ENCODE assay signal across 28 mouse cellular contexts in the genomic region with DNA sequence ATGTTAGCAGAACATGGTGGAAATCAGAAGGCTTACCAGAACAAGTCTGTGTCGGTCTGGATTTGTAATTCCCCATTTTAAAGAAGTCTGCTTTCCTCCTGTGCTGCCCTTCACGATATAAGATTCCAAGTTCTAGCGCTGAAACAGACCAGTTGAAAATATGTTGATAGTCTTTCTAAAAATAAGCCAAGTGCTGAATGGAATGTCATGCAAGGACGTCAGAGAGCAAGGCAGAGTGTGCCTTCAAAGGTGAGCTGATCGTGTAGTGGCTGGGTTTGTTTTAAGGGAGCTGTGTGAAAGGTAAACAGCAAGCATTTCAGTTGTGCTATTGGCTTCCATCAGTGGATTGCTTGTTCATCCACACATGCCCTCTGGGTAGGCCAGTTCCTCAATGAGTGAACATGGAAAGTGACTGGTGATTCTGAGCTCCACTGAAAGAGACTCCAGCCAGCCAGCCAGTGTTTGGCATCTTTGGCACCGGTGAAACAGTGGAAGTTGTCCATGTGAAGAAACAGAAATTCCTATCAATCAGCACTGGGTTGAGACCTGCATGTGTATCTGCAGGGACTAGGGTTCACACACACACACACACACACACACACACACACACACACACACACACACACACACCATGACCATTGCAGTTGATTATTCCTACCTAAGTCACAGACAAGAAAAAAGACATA. TPM values are rescaled to one million over a fixed set of nuclear protein-coding genes. Genes with fewer than 3 reads are reported as not detected.
DNase-seq lines count a peak whose midpoint lies in the region; ATAC-seq lines count a peak whose summit lies in the region.
"Had no signal": no experiment of that assay in that cellular context is flagged by ENCODE, and none has a peak within 500 bp of the region (broad histone marks: within the 10 kb centered on the region; RNA-seq: fewer than 3 reads in every experiment).

A gene (minus strand): TSS at position 177 of the 686 bp plus-strand sequence.

- peak; percentile 27 for DNase-seq in 3T3-L1 (ENCODE audit: low read depth, low spot score)
- peak; percentile 91 for DNase-seq in heart, adult 11 months
- DNase-seq in heart, postnatal 14 days: peak; percentile 6 to 33
- DNase-seq in right cerebral cortex, postnatal 4 days: no peak
- DNase-seq in adrenal gland, postnatal 10 days: no peak
- no peak for DNase-seq in thymus, postnatal 4 days
- DNase-seq in yolk sac, embryonic 10.5 days (ENCODE audit: low spot score): no peak
- DNase-seq: cerebellum, adult 9-10 months; gastrocnemius, postnatal 10 days; kidney, adult 18-20 months; kidney, postnatal 10 days; lung, postnatal 14 days; right cerebral cortex, postnatal 14 days had no signal

- H3K4me1 ChIP-seq in heart, embryonic 12.5 days (replicated peaks): peaks cover 5% of the 10 kb centered on the region; the same call in 1 of the 2 replicates
- H3K4me1 ChIP-seq: hindbrain, embryonic 10.5 days; limb, embryonic 15.5 days; megakaryocyte, embryonic 14.5 days had no signal

- 28% methylated on average over 6 of the region's 6 CpGs for WGBS in heart, embryonic 12.5 days

- H3K27me3 ChIP-seq in heart, embryonic 12.5 days (replicated peaks): no peaks in the 10 kb centered on the region
- H3K27me3 ChIP-seq: CH12.LX; limb, embryonic 15.5 days; megakaryocyte, embryonic 14.5 days had no signal

- H3K4me3 ChIP-seq in heart, embryonic 12.5 days: peak within 1 kb of the TSS; percentile 47
- H3K4me3 ChIP-seq: erythroblast, embryonic 14.5 days; hindbrain, embryonic 10.5 days; limb, embryonic 15.5 days; megakaryocyte, embryonic 14.5 days had no signal

- H3K27ac ChIP-seq in heart, embryonic 12.5 days (ENCODE audit: poor library complexity, severe bottlenecking): peak within 1 kb of the TSS; percentile 92
- H3K27ac ChIP-seq: hindbrain, embryonic 10.5 days; limb, embryonic 15.5 days; stomach, postnatal 0 days had no signal

- H3K9ac ChIP-seq in heart, embryonic 12.5 days: peak within 1 kb of the TSS; percentile 65
- H3K9ac ChIP-seq: limb, embryonic 15.5 days had no signal

- no peaks in the 10 kb centered on the region for H3K9me3 ChIP-seq in heart, embryonic 12.5 days (replicated peaks)
- H3K9me3 ChIP-seq: hindbrain, embryonic 10.5 days; limb, embryonic 15.5 days; megakaryocyte, embryonic 14.5 days had no signal

- H3K36me3 ChIP-seq in heart, embryonic 12.5 days: no peaks in the 10 kb centered on the region
- H3K36me3 ChIP-seq: hindbrain, embryonic 10.5 days; limb, embryonic 15.5 days had no signal

- intact Hi-C loops in heart, postnatal 14 days (cut with DNase I): loop anchor here (5.0 kb wide), 1 partner anchor 37 kb away; a partner anchor contains a TSS

- H3K4me2 ChIP-seq in heart, embryonic 12.5 days: peak within 1 kb of the TSS; percentile 57
- H3K4me2 ChIP-seq: limb, embryonic 15.5 days had no signal

- peak; percentile 71 for ATAC-seq in heart, embryonic 12.5 days (ENCODE audit: insufficient number of reproducible peaks, low FRiP score)
- ATAC-seq: forebrain, embryonic 14.5 days; midbrain, embryonic 16.5 days had no signal

RNA-seq across cellular contexts. Expression of the gene that starts here (rescaled TPM):
- polyA plus RNA-seq in heart, embryonic 12.5 days (2016; fragmentation: Nextera tagmentation; extraction: Ambion mirVana): 43.5 and 48.3 TPM in 2 replicates
- total RNA-seq in heart, postnatal 14 days (2021): 10 to 100 TPM; 87.0 to 90.5 TPM
- total RNA-seq in adrenal gland, postnatal 10 days (2021): under 1 TPM in 1 of 2 experiments, not detected in 1; 0.27 TPM
- total RNA-seq: adrenal gland, adult 18-20 months; common myeloid progenitor, adult 5-6 weeks; gastrocnemius, postnatal 10 days; MEL; neutrophil, adult 5-6 weeks had no signal
- polyA plus RNA-seq: embryonic facial prominence, embryonic 11.5 days; erythroblast, embryonic 14.5 days; liver, embryonic 16.5 days had no signal

Comparison
In these comparisons a context has a peak if more than half of its experiments do, and no peak if none do; other contexts are left out.
1. RNA of the gene that starts here (total RNA-seq): 87.0 to 90.5 TPM in heart, postnatal 14 days; 0.27 TPM in adrenal gland, postnatal 10 days; every median in the first group is over 10 times any median in the second.
2. DNase-seq: peak in 3T3-L1 (single experiment), heart, adult 11 months (single experiment) and heart, postnatal 14 days (2 of 2); none in right cerebral cortex, postnatal 4 days (single experiment), adrenal gland, postnatal 10 days (single experiment), thymus, postnatal 4 days (single experiment) and yolk sac, embryonic 10.5 days (single experiment).